Mouse (Mus musculus) regulatory T cell (primary cell): ENCODE results near the gene Itm2b.

Experiments used
- in situ Hi-C: fragments of 300-600 bp; cut with MboI, MseI; formaldehyde crosslinking; loops from one replicate; pipeline ENCODE4 v1.15.1; 2025; ENCODE audit warnings: high pct_unique_total_duplicates

Gene Itm2b

GRCm38 (mm10) chr14:73368966-73369365, 16.1 kb downstream of the Itm2b start:
- in situ Hi-C loops: no loop called here

GRCm38 (mm10) chr14:73368221-73368620, 16.9 kb downstream of the Itm2b start:
- in situ Hi-C loops: no loop called here

GRCm38 (mm10) chr14:73366278-73366677, 18.8 kb downstream of the Itm2b start:
- in situ Hi-C loops: no loop called here

GRCm38 (mm10) chr14:73363782-73364181, 21.3 kb downstream of the Itm2b start:
- in situ Hi-C loops: no loop called here

GRCm38 (mm10) chr14:73354700-73355099, 30.4 kb downstream of the Itm2b start:
- in situ Hi-C loops: no loop called here

- in situ Hi-C loops: no loop called here
Measured at GRCm38 (mm10) chr14:73351118-73351517, 34.0 kb downstream of the Itm2b start.

- in situ Hi-C loops: no loop called here
Measured at GRCm38 (mm10) chr14:73350029-73350428, 35.1 kb downstream of the Itm2b start.

- in situ Hi-C loops: no loop called here
Measured at GRCm38 (mm10) chr14:73349061-73349670, 35.9 kb downstream of the Itm2b start.

GRCm38 (mm10) chr14:73347302-73347701, 37.8 kb downstream of the Itm2b start:
- in situ Hi-C loops: no loop called here

- in situ Hi-C loops: no loop called here
Measured at GRCm38 (mm10) chr14:73345614-73346013, 39.5 kb downstream of the Itm2b start.

GRCm38 (mm10) chr14:73340051-73340755, 44.9 kb downstream of the Itm2b start:
- in situ Hi-C loops: loop anchor here (5.0 kb wide), 1 partner anchor 37 kb away; no protein-coding TSS in a partner anchor

- in situ Hi-C loops: loop anchor here (5.0 kb wide), 1 partner anchor 38 kb away; no protein-coding TSS in a partner anchor
Measured at GRCm38 (mm10) chr14:73339615-73340014, 45.5 kb downstream of the Itm2b start.

- in situ Hi-C loops: no loop called here
Measured at GRCm38 (mm10) chr14:73336316-73337080, 48.6 kb downstream of the Itm2b start.

- in situ Hi-C loops: no loop called here
Measured at GRCm38 (mm10) chr14:73334926-73335805, 49.9 kb downstream of the Itm2b start.

GRCm38 (mm10) chr14:73333880-73334279, 51.2 kb downstream of the Itm2b start:
- in situ Hi-C loops: no loop called here

- in situ Hi-C loops: no loop called here
Measured at GRCm38 (mm10) chr14:73331386-73331785, 53.7 kb downstream of the Itm2b start.

GRCm38 (mm10) chr14:73329871-73330270, 55.2 kb downstream of the Itm2b start:
- in situ Hi-C loops: no loop called here

- in situ Hi-C loops: no loop called here
Measured at GRCm38 (mm10) chr14:73326511-73326910, 58.6 kb downstream of the Itm2b start.

- in situ Hi-C loops: no loop called here
Measured at GRCm38 (mm10) chr14:73325456-73326381, 59.4 kb downstream of the Itm2b start, which contains the start of gene Rb1. Gene Rb1 (minus strand): TSS chr14:73325822.
